Mouse (Mus musculus) kidney, postnatal 0 days (tissue): ENCODE measurements around the gene Atp1a2. TPM values are rescaled to one million over a fixed set of nuclear protein-coding genes. Genes with fewer than 3 reads are reported as not detected.

ENCODE experiments used
- ATAC-seq: fragments of 200-750 bp; cut with Nextera tagmentation; replicated peaks from 2 replicates; pipeline ENCODE4 v1.8.0; 2017; ENCODE audit warnings: low read depth, moderate number of reproducible peaks, moderate TSS enrichment, moderate library complexity; ENCODE audit not compliant: low FRiP score
- DNase-seq: peaks from one replicate; pipeline ENCODE4 v3.0.0-alpha.2; 2016; ENCODE audit warnings: low spot score
- H3K27ac ChIP-seq: fragments of 300-500 bp; sonication (generic); 2 replicates; pipeline ENCODE4 v1.5.1; 2014; ENCODE audit warnings: mild to moderate bottlenecking
- H3K27me3 ChIP-seq: fragments of 300-500 bp; sonication (generic); 2 replicates; pipeline ENCODE4 v1.6.1; 2014; ENCODE audit warnings: low read length, mixed read lengths; ENCODE audit not compliant: insufficient read depth
- H3K36me3 ChIP-seq: fragments of 300-500 bp; sonication (generic); 2 replicates; pipeline ENCODE4 v1.6.1; 2014; ENCODE audit warnings: low read length, mixed read lengths; ENCODE audit not compliant: insufficient read depth
- H3K4me1 ChIP-seq: fragments of 300-500 bp; sonication (generic); replicated peaks from 2 replicates; pipeline ENCODE4 v1.6.1; 2014; ENCODE audit warnings: antibody characterized with exemption, low read length, mixed read lengths; ENCODE audit not compliant: insufficient read depth
- H3K4me2 ChIP-seq: fragments of 300-500 bp; sonication (generic); 2 replicates; pipeline ENCODE4 v1.6.1; 2014; ENCODE audit warnings: mild to moderate bottlenecking, low read length, moderate library complexity, mixed read lengths
- H3K4me3 ChIP-seq: fragments of 300-500 bp; sonication (generic); replicated peaks from 2 replicates; pipeline ENCODE4 v1.5.1; 2014; ENCODE audit warnings: low read depth, low read length
- H3K9ac ChIP-seq: fragments of 300-500 bp; sonication (generic); 2 replicates; pipeline ENCODE4 v1.6.1; 2014; ENCODE audit warnings: low read depth, low read length
- H3K9me3 ChIP-seq: fragments of 300-500 bp; sonication (generic); replicated peaks from 2 replicates; pipeline ENCODE4 v1.6.1; 2016; ENCODE audit warnings: low read length, inconsistent platforms, mixed read lengths
- CTCF ChIP-seq: IDR thresholded peaks from 2 replicates; pipeline ENCODE4 v1.5.1; 2016; ENCODE audit warnings: antibody characterized with exemption, low read depth, mild to moderate bottlenecking, moderate library complexity
- WGBS: fragments of 180-500 bp; shearing (Covaris S2); extraction: QIAGEN DNeasy Blood & Tissue Kit; methylation state at CpG from one replicate; pipeline ENCODE4 v1.1.7; 2014; 5-methylcytosine and 5-hydroxymethylcytosine counted together
- polyA plus RNA-seq: library from polyadenylated mRNA; unstranded; fragments of >200 nt; fragmentation: Nextera tagmentation; extraction: Ambion mirVana; gene quantifications from 2 replicates; pipeline ENCODE4 v1.2.1, GENCODE M21; 2015

Gene Atp1a2
- polyA plus RNA-seq, 1 experiment from 2014 or later = 1.6 TPM

GRCm38 (mm10) chr1:172326684-172327083, 28.8 kb upstream of the Atp1a2 start:
- no peak for TF ChIP-seq CTCF
- ATAC-seq = no peak

GRCm38 (mm10) chr1:172325680-172326535, 28.0 kb upstream of the Atp1a2 start:
- H3K27ac ChIP-seq = no peak overlapping the region
- H3K4me2 ChIP-seq = peak overlapping the region; percentile 69
- peaks cover 26% of the 10 kb centered on the region for H3K27me3 ChIP-seq
- peak overlapping the region; percentile 35 for H3K4me3 ChIP-seq
- ATAC-seq (0 out of 2 replicates have a peak, but pooled peaks have one; percentile 26), DNase-seq (peak; percentile 68)
- WGBS = 19% methylated on average over 90 of the region's 94 CpGs
- no peaks in the 10 kb centered on the region for H3K9me3 ChIP-seq
- peak overlapping the region; percentile 29; the same call in 1 of the 2 replicates for H3K9ac ChIP-seq
- no peaks in the 10 kb centered on the region for H3K4me1 ChIP-seq
- TF ChIP-seq CTCF = peak; percentile 74
- no peaks in the 10 kb centered on the region for H3K36me3 ChIP-seq

More at GRCm38 (mm10) chr1:172326684-172327083, 28.8 kb upstream of the Atp1a2 start:
- no peaks in the 10 kb centered on the region for H3K9me3 ChIP-seq
- H3K4me1 ChIP-seq = no peaks in the 10 kb centered on the region
- peak overlapping the region; percentile 69 for H3K4me2 ChIP-seq
- H3K27ac ChIP-seq = no peak overlapping the region
- peak overlapping the region; percentile 35; the same call in 1 of the 2 replicates for H3K4me3 ChIP-seq
- H3K27me3 ChIP-seq = peaks cover 26% of the 10 kb centered on the region
- DNase-seq = no peak
- H3K36me3 ChIP-seq = no peaks in the 10 kb centered on the region
- peak overlapping the region; percentile 29; the same call in 1 of the 2 replicates for H3K9ac ChIP-seq
- WGBS = 60% methylated on average over 11 of the region's 11 CpGs

GRCm38 (mm10) chr1:172324725-172325124, 26.9 kb upstream of the Atp1a2 start:
- Histone ChIP-seq H3K36me3 (no peaks in the 10 kb centered on the region), H3K27me3 (peaks cover 26% of the 10 kb centered on the region), H3K27ac (no peak overlapping the region), H3K4me1 (no peaks in the 10 kb centered on the region), H3K4me2 (no peak overlapping the region), H3K4me3 (no peak overlapping the region), H3K9ac (no peak overlapping the region), H3K9me3 (no peaks in the 10 kb centered on the region)
- peak; percentile 92 for DNase-seq
- WGBS = 16% methylated on average over 7 of the region's 7 CpGs
- TF ChIP-seq CTCF = peak; percentile 95
- ATAC-seq = peak; percentile 56; the same call in 1 of the 2 replicates

- ATAC-seq = no peak
- H3K27ac ChIP-seq = no peak overlapping the region
- 74% methylated on average over 6 of the region's 6 CpGs for WGBS
- 0 out of 2 replicates have a peak, but pooled peaks cover 6% of the 10 kb centered on the region for H3K36me3 ChIP-seq
- no peak for TF ChIP-seq CTCF
- no peak overlapping the region for H3K9ac ChIP-seq
- no peak overlapping the region for H3K4me2 ChIP-seq
- H3K4me3 ChIP-seq = no peak overlapping the region
- no peaks in the 10 kb centered on the region for H3K4me1 ChIP-seq
- H3K9me3 ChIP-seq = no peaks in the 10 kb centered on the region
- no peak for DNase-seq
- peaks cover 18% of the 10 kb centered on the region for H3K27me3 ChIP-seq
These were observed 26.0 kb upstream of the Atp1a2 start for GRCm38 (mm10) chr1:172323801-172324359.

GRCm38 (mm10) chr1:172323298-172323697, 25.4 kb upstream of the Atp1a2 start:
- WGBS = 59% methylated on average over 5 of the region's 5 CpGs
- DNase-seq = no peak
- Histone ChIP-seq H3K9ac (no peak overlapping the region), H3K27ac (no peak overlapping the region), H3K27me3 (peaks cover 18% of the 10 kb centered on the region), H3K4me2 (no peak overlapping the region), H3K4me3 (no peak overlapping the region), H3K4me1 (no peaks in the 10 kb centered on the region), H3K9me3 (no peaks in the 10 kb centered on the region), H3K36me3 (0 out of 2 replicates have a peak, but pooled peaks cover 10% of the 10 kb centered on the region)
- no peak for TF ChIP-seq CTCF
- ATAC-seq = no peak

GRCm38 (mm10) chr1:172322725-172323124, 24.9 kb upstream of the Atp1a2 start:
- Histone ChIP-seq H3K4me3 (no peak overlapping the region), H3K4me1 (no peaks in the 10 kb centered on the region), H3K27ac (no peak overlapping the region), H3K4me2 (no peak overlapping the region), H3K9ac (no peak overlapping the region), H3K9me3 (no peaks in the 10 kb centered on the region), H3K36me3 (0 out of 2 replicates have a peak, but pooled peaks cover 14% of the 10 kb centered on the region), H3K27me3 (peaks cover 14% of the 10 kb centered on the region)
- ATAC-seq (no peak), DNase-seq (no peak)
- WGBS = 77% methylated on average over 13 of the region's 13 CpGs
- TF ChIP-seq CTCF = no peak
